Mouse (Mus musculus) hematopoietic multipotent progenitor cell, adult 10-12 weeks (in vitro differentiated cells): ENCODE data around the gene Ankdd1a. TPM values are rescaled to one million over a fixed set of nuclear protein-coding genes. Genes with fewer than 3 reads are reported as not detected.

Source experiments
- polyA plus RNA-seq: library from polyadenylated mRNA; stranded (reverse); fragments of >175 nt; gene quantifications from 2 replicates; pipeline ENCODE4 v1.2.3, GENCODE M21; 2012; ENCODE audit warnings: low replicate concordance

Ankdd1a gene
- not detected in 2 replicates for polyA plus RNA-seq

GRCm38 (mm10) chr9:65519807-65520504, at the start of gene Ankdd1a:
Ankdd1a (minus strand) TSS chr9:65520193.

GRCm38 (mm10) chr9:65460732-65461442, 59.1 kb downstream of the Ankdd1a start, which contains the start of gene Spg21:
Spg21 (plus strand) TSS chr9:65460947.

Other genes starting within 250 kb of the Ankdd1a start
- 8.0 and 13.0 TPM in 2 replicates for gene Clpx, start 225.9 kb downstream of the Ankdd1a start, polyA plus RNA-seq
- gene Pdcd7, start 174.1 kb downstream of the Ankdd1a start, polyA plus RNA-seq, result 19.0 and 54.3 TPM in 2 replicates
- gene Ubap1l, start 159.2 kb downstream of the Ankdd1a start, polyA plus RNA-seq, result 0.43 and 0.84 TPM in 2 replicates
- gene Kbtbd13, start 128.5 kb downstream of the Ankdd1a start, polyA plus RNA-seq, result 0.03 TPM in 1 of 2 replicates, not detected in the other
- 1.4 and 1.5 TPM in 2 replicates for gene Rasl12, start 121.7 kb downstream of the Ankdd1a start, polyA plus RNA-seq
- not detected in 2 replicates for gene Slc51b, start 97.2 kb downstream of the Ankdd1a start, polyA plus RNA-seq
- gene Mtfmt, start 84.4 kb downstream of the Ankdd1a start, polyA plus RNA-seq, result 11.1 and 17.8 TPM in 2 replicates
- gene Spg21, start 59.2 kb downstream of the Ankdd1a start, polyA plus RNA-seq, result 40.1 and 57.2 TPM in 2 replicates
- gene Plekho2, start 59.8 kb upstream of the Ankdd1a start, polyA plus RNA-seq, result 44.8 and 116 TPM in 2 replicates
- gene Pif1, start 67.0 kb upstream of the Ankdd1a start, polyA plus RNA-seq, result 3.5 and 3.7 TPM in 2 replicates
- 1.2 and 1.4 TPM in 2 replicates for gene Rbpms2, start 109.5 kb upstream of the Ankdd1a start, polyA plus RNA-seq
- gene Oaz2, start 147.8 kb upstream of the Ankdd1a start, polyA plus RNA-seq, result 74.6 and 178 TPM in 2 replicates